Mouse (Mus musculus): ENCODE data around the gene Casp9. TPM values are rescaled to one million over a fixed set of nuclear protein-coding genes. Genes with fewer than 3 reads are reported as not detected.

The Casp9 gene
- polyA plus RNA-seq, 1 experiment: 21.5 TPM

DNA sequence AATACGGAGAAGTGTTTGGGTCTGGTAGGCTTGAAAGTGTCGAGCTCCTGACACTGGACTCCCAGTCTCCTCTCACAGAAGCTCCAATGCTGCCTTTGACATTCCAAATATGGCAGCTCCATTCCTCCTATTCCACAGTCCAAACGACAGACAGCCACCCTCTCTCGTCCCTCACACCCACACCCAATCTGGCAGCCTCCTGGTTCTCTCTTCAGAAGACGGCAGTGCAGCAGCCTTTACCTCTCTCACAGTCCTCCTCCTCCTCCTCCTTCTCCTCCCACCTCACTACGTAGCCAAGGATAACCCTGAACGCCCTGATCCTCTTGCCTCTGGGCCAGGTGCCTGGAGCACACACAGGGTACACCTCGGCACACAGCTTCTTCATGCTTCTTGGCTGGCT, 13.6 kb upstream of the Casp9 start:
- DNase-seq (ENCODE audit: extremely low spot score in 1 of 2, low spot score in 1 of 2): peak; percentile 61 to 81

GRCm38 (mm10) chr4:141781201-141781985, 12.0 kb upstream of the Casp9 start:
- DNase-seq (ENCODE audit: extremely low spot score in 1 of 2, low spot score in 1 of 2): no peak

DNA sequence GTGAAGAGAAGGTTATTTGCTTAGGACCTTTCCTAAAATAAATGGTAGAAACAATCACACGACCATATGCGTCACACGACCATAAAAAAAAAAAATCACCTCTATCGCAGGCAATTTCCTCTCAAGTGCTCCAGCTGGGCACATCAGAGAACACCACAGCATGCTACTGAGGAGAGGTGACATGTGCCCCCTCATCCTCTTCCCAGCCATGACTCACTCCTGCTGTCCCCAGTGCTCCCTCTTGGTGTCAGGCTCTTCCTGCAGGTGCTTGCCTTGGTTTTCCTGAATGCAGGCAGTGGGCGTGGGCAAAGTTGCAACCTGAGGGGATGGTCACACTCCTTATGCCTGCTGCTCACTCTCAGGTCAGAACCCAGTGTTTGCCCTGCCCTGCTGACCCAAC, 8.6 kb upstream of the Casp9 start:
- DNase-seq (ENCODE audit: extremely low spot score in 1 of 2, low spot score in 1 of 2): no peak

- no peak for DNase-seq (ENCODE audit: extremely low spot score in 1 of 2, low spot score in 1 of 2)
Measured at GRCm38 (mm10) chr4:141786141-141786540, 7.3 kb upstream of the Casp9 start.

DNA sequence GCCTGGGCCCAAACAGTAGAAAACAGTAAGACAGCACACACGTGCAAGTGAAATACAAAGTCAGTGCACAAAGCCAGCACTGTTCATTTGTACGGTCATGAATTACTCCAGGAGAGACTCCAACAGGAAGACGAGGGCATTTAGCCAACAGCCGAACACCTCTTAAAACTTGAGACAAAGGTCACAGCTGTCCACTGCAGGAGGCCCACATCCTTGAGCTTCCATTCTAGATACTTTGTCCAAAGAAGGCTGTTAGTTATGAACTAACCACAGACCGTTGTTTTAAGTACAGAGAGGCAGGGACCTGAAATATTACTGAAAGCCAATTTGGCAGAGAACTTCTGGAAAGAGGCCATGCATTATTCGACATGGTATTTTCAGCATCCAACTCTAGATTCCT, 6.4 kb upstream of the Casp9 start:
- no peak for DNase-seq (ENCODE audit: extremely low spot score in 1 of 2, low spot score in 1 of 2)

DNA sequence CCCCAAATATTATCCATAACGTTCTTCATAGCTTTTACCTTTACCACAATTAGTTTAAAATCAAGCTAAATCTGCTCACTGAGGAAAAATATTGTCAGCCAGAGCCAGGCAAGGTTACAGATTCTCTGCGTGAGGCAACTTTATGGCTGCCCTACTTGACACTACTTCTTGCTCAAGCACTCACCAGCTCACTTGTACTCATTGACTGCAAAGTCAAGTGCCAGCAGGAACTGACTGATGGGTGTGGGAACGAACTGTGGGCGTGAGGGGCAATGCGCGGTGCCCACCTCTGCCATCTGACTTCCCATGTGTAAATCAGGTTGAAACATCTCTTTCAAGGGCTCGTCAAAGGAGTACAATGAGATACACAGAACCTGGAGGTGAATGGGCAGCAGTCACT, 6.0 kb upstream of the Casp9 start:
- no peak for DNase-seq (ENCODE audit: extremely low spot score in 1 of 2, low spot score in 1 of 2)

- no peak for DNase-seq (ENCODE audit: extremely low spot score in 1 of 2, low spot score in 1 of 2)
Measured at GRCm38 (mm10) chr4:141789564-141790218, 3.7 kb upstream of the Casp9 start.

DNA sequence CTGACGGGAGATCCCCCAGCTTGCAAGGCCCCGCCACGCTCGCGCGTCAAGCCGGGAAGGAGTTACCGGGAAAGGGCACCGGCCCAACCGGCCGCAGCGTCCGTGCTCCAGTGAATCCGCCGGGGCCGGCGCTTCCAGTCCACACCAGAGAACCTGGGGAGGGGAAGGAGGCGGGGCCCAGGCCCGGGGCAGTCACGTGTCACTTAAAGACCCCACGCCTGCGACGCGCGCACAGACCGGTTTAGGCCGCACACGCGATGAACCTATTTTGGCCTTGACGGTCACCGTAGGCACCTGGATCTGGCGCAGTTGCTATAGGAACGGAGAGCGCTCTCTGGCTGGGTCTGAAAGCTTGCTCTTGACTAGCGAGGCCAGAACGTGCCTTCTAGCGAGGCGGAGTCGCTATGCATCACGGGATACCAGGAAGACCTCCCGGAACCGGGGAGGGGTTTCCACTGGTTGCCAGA, 2.9 kb upstream of the Casp9 start, which contains the start of gene Dnajc16:
TSS of gene Dnajc16 (minus strand) at position 408 of the 467 bp plus-strand sequence.
- peak; percentile 98 to 99 for DNase-seq (ENCODE audit: extremely low spot score in 1 of 2, low spot score in 1 of 2)

DNA sequence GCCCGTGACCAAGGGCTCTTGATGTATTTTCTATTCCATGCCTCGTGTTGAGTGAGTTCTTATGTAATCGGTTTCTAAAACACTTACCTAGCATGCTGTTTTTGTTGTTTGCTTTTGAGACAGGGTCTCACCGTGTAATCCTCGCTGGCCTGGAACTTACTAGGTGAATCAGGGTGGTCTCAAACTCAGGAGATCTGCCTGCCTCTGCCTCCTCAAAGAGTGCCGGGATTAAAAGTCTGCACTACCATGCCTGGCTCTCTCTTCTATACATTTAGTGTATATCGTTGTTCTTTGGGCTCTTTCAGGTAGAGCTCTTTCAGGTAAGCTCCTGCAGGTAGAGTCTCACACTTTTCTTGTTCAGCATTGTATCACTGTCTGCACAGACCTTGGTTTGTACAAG, 1.9 kb upstream of the Casp9 start:
- no peak for DNase-seq (ENCODE audit: extremely low spot score in 1 of 2, low spot score in 1 of 2)

DNA sequence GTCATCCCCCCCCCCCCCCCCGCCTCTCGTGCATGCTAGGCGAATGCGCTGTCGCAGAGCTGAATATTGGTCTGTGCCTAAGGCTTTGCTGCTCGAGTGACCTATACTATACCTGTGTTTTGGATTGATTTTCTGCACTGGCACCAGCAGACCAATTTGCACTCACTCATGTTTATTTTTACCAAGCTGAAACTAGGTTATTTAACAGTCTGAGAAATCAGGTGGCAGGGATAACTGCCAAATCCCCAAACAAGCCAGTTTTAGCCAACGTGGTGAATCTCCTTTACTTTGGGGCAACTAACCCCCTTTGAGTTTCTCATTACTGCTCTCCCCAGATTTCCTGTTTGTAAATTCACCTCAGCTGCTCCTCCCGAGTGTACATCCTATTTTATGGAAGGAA, 1.5 kb upstream of the Casp9 start:
- no peak for DNase-seq (ENCODE audit: extremely low spot score in 1 of 2, low spot score in 1 of 2)

- DNase-seq (ENCODE audit: extremely low spot score in 1 of 2, low spot score in 1 of 2): no peak
Measured at GRCm38 (mm10) chr4:141792554-141793281, 694 bp upstream of the Casp9 start.

- DNase-seq (ENCODE audit: extremely low spot score in 1 of 2, low spot score in 1 of 2): no peak
Measured at GRCm38 (mm10) chr4:141794152-141794535, 732 bp downstream of the Casp9 start.

DNA sequence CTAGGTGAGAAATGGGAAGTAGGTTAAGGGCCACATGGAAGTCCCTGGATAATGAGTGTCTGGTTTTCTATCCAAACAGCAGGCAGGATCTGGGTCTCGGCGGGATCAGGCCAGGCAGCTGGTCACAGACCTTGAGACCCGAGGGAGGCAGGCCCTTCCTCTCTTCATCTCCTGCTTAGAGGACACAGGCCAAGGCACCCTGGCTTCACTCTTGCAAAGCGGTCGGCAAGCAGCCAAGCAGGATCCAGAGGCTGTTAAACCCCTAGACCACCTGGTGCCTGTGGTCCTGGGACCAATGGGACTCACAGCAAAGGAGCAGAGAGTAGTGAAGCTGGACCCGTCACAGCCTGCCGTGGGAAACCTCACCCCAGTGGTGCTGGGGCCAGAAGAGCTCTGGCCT, 2.9 kb downstream of the Casp9 start:
- no peak for DNase-seq (ENCODE audit: extremely low spot score in 1 of 2, low spot score in 1 of 2)

GRCm38 (mm10) chr4:141796954-141797353, 3.5 kb downstream of the Casp9 start:
- no peak for DNase-seq (ENCODE audit: extremely low spot score in 1 of 2, low spot score in 1 of 2)

- DNase-seq (ENCODE audit: extremely low spot score in 1 of 2, low spot score in 1 of 2): no peak
Measured at GRCm38 (mm10) chr4:141797545-141797944, 4.1 kb downstream of the Casp9 start.

GRCm38 (mm10) chr4:141804105-141804504, 10.7 kb downstream of the Casp9 start:
- DNase-seq (ENCODE audit: extremely low spot score in 1 of 2, low spot score in 1 of 2): no peak

GRCm38 (mm10) chr4:141805886-141806285, 12.5 kb downstream of the Casp9 start:
- DNase-seq (ENCODE audit: extremely low spot score in 1 of 2, low spot score in 1 of 2): no peak

DNA sequence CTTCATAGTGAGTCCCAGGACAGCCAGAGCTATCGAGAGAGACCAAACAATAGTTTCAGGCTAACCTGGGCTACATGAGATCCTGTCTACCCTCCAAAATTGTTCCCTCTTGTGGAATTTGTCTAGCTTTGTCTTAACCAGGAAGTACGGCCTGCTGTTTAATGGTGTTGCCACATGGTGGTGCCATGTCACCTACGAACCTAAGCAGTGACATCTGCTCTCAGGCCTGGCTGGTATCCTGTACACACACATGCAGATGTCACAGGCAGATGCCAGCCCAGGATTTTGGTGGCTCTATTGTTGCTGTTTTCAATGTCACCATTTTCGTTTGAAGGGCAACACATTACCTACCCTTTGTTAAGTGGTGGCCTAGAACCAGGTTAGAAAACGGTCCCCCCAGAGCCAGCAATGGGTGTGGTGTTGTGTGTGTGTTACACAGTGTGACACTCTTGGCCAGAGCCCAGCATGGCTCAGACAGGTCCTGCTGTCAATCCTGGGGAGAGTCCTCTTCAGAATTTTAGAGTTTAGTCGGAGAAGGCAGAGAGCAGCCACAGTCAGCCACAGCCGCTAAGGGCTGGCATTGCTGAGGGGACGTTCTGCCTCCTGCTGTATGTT, 16.5 kb downstream of the Casp9 start:
- DNase-seq (ENCODE audit: extremely low spot score in 1 of 2, low spot score in 1 of 2): peak in 1 of 2 experiments; percentile 58

GRCm38 (mm10) chr4:141810975-141811374, 17.6 kb downstream of the Casp9 start:
- DNase-seq (ENCODE audit: extremely low spot score in 1 of 2, low spot score in 1 of 2): no peak

DNA sequence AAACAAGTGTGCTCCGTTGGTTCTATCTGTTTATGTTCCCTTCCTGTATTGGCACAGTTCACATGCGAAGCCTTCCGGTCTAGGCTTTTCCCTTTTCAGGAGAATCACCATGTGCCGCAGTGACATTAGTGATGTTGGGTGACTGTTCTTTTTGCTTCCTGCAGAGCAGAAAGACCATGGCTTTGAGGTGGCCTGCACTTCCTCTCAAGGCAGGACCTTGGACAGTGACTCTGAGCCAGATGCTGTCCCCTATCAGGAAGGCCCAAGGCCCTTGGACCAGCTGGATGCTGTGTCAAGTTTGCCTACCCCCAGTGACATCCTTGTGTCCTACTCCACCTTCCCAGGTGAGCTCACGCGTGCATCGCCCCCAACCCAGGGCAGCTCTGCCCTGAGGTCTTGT, 18.0 kb downstream of the Casp9 start:
- DNase-seq (ENCODE audit: extremely low spot score in 1 of 2, low spot score in 1 of 2): no peak

DNA sequence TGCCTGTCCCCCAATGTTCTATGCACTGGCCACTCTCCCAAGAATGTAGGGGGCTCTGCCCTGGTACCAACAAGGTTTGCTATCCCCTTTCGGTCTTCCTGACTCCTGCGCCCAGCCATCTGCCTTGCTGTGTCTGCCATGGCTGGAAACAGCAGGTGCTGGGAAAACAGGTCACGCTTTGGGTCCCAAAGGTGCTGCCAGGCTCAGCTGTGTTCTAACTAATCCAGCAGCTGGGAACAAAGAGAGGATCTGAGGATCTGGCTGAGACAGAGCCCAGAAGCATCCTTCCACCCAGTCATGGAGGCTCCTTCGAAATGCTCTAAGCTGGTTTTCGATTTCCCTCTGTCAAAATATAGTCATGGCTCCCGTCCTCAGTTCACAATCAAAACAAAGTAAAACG, 22.9 kb downstream of the Casp9 start:
- no peak for DNase-seq (ENCODE audit: extremely low spot score in 1 of 2, low spot score in 1 of 2)

All from frontal cortex, adult 2 months (tissue).